Mouse (Mus musculus) heart, adult 2 months (tissue): ENCODE data around the gene Krt78.

ENCODE experiments used
- CTCF ChIP-seq: fragments of 200-600 bp; IDR thresholded peaks from 2 replicates; pipeline ENCODE4 v1.8.1; 2022; ENCODE audit warnings: antibody characterized with exemption, mild to moderate bottlenecking, moderate library complexity
- EP300 ChIP-seq: fragments of 200-500 bp; IDR thresholded peaks from 2 replicates; pipeline ENCODE4 v1.6.1; 2011; ENCODE audit warnings: low read depth, low read length, control low read depth; ENCODE audit not compliant: insufficient read depth
- POLR2A ChIP-seq: fragments of 200-500 bp; IDR thresholded peaks from 2 replicates; pipeline ENCODE4 v1.6.1; 2011; ENCODE audit warnings: mild to moderate bottlenecking, low read depth, low read length, control low read depth; ENCODE audit not compliant: insufficient read depth

GRCm38 (mm10) chr15:101983949-101984601 is 30.0 kb upstream of the Krt78 start:
- TF ChIP-seq CTCF (peak; percentile 67), POLR2A (peak; percentile 74), EP300 (peak; percentile 96)
